Mouse (Mus musculus) megakaryocyte progenitor cell, adult 5-6 weeks (primary cell): Measurements from ENCODE around the gene Lats1. TPM values are rescaled to one million over a fixed set of nuclear protein-coding genes. Genes with fewer than 3 reads are reported as not detected.

Experiments used
- ATAC-seq: replicated peaks from 2 replicates; pipeline ENCODE4 v1.8.0; 2016; ENCODE audit warnings: mild to moderate bottlenecking, moderate TSS enrichment, inconsistent platforms; ENCODE audit not compliant: poor library complexity
- total RNA-seq, 2 experiments: library from RNA; stranded (forward) in 1 of 2; stranded (reverse) in 1 of 2; fragments of 157-497, 149-512 nt in 1 of 2; fragments of 200-1000 nt in 1 of 2; gene quantifications; 2 replicates each; pipeline versions ENCODE4 v1.2.3 to v1.2.4; 2015 to 2017

Gene Lats1
- total RNA-seq (2015) = 23.0 and 27.3 TPM in 2 replicates
- total RNA-seq (2017) = 13.7 and 14.0 TPM in 2 replicates

DNA sequence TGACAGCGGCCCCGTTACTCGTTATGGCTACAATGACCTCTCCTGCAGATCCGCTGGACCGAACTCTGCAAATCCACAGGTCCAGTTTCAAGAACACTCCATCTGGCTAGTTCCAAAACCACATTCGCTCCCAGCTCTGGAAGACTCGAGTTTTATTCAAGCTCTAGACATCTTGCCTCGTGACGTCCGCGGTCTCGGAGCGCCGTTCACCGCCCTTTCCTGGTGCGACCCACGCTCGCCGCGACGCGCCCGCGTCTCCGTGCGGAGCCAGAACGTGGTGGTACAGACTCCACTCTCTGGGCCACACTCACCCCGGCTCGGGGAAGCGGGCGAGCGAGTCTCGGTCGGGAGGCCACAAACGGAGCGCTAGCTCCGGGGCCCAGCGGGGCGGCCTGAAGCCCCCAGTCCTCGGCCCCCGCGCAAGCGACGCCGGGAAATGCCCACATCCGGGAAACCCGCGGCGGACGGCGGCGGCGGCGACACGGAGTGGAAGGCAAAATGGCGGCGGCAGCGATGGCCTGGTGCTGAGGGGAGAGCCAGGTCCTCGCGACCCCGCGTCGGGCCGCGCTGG lies at the start of gene Lats1, which contains the start of gene Pcmt1:
Gene Lats1 (plus strand): TSS at position 484 of the 571 bp plus-strand sequence.
Gene Pcmt1 (minus strand): TSS at position 406 of the 571 bp plus-strand sequence.
- peak; percentile 76 for ATAC-seq

DNA sequence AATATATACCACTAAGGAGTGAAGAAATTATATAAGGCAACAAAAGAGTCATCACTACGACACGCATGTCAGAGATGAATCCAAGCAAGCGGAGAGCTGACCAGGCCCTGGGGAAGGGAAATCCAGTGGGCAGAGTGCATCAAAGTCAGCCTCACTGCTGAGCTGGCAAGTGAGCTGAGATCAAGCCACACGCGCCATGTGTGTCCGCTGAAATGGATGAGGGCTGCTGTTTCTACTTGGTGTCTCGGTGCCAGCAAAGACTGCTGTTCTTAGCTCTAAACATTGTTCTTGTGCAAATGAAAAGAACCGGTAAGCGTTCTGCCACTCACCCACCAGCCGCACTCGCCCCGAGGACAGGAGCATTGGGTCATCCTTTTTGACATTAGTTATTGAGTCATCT lies 40.6 kb upstream of the Lats1 start:
- ATAC-seq = no peak

DNA sequence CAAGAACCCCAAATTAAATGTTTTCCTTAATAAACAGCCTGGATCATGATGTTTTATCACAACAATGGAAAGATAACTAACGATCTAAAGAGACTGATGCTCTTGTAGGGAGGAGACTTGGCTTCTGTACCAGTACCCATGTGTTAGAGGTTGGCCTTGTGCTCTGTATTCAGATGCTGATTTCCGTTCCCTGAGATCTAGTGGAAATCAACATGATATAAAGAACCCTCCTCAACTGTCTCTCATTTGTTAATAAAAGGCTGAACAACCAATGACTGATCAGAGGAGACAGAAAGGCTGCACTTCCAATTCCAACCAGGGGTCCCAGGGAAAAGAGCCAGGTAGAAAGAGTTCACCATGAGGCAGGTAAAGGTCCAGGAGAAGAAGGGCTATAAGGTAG lies 35.1 kb upstream of the Lats1 start:
- ATAC-seq = no peak

DNA sequence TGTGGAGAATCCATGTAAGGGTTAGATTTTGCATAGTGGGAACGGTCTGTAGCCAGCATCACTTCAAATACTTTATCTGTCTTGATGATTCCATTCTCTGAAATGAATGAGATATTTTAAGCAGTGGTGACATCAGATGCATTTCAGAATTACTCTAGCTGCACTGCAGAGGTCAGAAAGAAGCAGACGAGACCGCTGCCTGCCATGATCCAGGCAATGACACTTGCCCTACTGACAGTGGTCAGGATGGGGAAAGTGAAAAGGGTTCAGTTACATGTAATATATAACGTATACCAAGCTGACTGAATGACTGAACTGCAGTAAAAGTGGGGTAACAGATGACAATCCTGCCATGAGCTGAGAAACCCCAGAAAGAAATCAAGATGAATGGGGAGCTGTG lies 32.0 kb upstream of the Lats1 start:
- no peak for ATAC-seq

DNA sequence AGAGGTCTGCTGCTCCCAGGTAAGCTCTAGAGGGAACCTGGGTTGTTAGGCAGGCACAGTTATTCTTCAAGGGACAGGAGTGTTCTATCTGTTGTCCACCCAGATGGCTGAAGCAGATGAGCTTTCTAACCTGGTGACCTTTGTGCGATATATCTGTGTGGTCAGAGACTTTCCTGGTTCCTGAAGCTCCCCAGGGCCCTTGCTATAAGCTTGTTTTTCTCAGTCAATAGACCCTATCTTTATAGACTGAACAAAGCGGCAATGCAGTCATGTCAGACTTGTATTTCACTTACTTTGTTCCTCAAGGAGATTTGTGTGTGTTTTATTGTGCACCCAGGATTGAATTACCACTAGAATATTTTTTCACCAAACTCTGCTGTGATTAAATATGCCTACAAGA lies 30.0 kb upstream of the Lats1 start:
- no peak for ATAC-seq

DNA sequence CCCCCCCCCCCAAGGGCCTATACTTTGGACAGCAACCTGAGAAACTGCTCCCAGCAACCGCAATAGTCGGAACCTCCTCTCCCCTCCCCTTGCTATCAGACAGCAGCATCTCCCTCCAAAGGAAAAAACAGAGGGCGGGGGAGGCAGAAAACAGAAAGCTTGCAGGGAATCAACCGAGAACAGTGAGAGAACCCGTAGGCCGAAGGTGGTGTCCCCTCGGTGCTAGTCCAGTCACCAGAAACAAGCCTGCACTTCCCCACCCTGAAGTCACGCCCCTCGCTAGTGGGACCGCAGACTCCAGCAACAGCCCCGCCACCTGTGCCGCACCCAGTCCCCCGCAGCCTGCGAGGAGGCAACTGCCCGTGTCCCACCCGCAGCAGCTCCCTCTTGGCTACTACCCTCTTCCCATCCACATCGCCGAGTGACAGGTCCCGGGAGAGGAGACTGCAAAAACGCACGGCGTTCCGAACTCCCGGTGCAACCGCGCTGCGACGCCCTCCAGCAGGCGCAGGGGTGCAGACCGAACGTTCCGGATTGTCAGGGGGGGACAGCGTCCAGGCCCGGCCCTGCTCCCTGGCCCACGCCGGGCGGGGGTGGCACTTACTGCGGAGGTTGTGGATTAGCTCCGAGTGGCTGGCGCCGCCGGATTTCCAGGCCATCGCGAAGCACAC lies 18.4 kb upstream of the Lats1 start:
- ATAC-seq = peak; percentile 60

DNA sequence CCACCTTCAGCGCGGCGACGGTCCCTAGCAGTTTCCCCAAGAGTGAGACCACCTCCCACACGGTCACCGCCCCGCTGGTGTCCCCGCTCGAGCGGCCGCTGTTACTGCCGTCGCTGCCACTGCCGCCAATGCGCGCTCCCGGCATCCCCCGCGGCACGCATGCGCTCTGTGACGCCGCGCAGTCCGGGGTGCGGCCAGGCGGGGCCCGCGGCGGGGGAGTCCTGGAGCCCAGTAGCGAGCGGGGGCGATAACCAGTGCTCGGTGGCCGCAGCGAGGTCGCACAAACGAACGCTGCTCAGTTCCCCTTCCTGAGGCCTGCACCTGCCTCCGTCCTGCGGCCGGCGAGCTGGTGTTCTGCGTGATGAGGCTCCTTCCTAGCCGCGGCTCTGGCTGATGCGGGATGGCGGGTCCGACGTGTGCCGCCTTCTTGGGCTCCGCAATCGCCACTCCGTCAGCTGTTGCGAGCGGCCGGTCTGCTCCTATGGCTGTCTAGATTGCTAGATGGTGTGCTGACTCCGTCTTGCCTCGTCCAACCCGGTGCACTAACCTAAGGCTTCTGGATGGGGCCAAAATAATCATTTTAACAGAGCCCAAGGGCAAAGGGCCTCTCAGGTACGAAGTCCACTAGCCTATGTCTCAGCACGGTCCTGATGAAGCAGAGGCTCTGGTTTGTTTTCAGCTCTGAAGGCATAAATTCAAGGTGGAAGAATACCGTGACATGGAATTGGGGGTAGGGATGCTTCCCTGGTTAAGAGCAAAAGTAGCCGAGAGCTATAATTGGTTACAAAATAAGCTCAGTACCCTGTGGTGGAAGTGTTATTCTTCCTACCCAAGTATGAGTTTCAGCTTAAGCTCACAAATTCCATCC lies 17.6 kb upstream of the Lats1 start:
- ATAC-seq = peak; percentile 62

DNA sequence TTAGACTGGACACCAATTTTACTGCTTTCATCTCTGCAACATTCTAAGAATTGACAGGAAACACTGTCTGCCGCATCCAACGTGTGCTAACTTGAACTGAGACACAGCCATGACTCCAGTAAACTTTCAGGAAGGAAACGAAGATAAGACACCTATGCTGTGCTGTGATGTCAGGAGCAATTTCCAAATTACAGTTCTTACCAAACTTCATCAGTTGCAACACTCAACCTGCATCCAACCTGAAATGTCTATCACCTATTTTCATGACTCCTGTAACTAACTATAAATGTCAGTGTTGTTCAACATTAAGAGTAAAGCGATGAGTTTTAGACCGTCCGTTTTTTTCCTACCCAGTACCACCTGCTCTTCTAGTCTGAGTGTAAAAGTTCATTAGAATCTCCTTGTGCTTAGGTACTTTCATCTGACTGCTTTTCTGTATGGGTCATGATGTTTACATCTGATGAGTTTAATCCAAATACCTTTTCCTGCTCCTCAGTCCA lies 16.9 kb upstream of the Lats1 start:
- no peak for ATAC-seq

DNA sequence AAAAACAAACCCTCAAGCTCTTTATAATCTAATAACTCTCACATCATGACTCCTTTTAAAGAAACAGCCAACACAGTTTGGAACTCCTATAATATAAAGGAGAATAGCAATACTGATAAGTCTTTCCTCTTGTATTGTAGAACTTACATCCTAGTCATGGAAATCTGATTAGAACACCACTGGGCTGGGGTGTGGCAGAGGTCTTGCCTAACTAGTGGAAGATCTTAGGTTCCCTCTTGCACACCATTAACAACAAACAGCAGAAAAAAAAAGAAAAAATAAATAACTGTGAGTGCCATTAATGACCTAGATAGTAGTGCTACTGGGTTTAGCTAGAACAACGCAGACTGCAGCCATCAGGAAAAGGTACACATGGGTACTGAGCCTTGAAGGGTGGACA lies 16.1 kb upstream of the Lats1 start:
- no peak for ATAC-seq

DNA sequence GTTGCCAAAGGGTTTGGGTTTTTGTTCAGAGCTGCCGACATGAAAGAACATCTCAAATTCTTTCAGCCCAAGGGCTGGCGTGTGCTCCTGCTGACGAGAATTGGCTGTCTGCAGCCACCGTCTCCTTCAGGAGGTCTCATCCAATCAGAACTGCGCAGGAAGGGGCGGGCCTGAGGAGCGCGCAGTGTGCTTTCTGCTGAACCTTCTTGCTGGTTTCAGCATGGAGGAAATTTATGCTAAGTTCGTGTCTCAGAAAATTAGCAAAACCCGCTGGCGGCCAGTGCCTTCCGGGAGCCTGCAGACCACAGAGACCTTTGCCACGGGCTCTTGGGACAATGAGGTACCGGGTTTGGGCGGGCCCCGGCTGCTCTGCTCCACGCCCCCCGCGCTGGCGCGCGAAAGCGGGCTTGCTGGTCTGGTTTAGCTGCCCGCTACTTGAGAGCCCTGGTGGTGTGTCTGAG lies 13.6 kb upstream of the Lats1 start, which contains the start of gene Nup43:
Gene Nup43 (plus strand): TSS at position 162 of the 461 bp plus-strand sequence.
- peak; percentile 71 for ATAC-seq

DNA sequence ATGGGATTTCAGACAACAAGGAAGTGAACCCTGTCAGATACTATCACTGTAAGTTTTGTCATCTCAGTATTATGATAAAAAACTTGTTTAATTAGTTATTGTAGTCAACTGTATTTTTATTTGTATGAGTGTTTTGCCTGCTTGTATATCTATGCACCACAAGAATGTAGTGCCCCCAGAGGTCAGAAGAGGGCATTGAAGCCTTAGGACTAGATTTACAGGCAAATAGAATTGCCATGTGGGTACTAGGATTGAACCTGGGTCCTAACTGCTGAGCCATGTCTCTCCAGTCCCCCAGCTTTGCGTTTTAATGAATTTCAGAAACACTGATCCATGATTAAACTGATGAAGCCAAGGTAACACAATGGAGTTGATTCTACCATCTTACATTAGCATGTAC lies 7.3 kb upstream of the Lats1 start:
- peak; percentile 98 for ATAC-seq

DNA sequence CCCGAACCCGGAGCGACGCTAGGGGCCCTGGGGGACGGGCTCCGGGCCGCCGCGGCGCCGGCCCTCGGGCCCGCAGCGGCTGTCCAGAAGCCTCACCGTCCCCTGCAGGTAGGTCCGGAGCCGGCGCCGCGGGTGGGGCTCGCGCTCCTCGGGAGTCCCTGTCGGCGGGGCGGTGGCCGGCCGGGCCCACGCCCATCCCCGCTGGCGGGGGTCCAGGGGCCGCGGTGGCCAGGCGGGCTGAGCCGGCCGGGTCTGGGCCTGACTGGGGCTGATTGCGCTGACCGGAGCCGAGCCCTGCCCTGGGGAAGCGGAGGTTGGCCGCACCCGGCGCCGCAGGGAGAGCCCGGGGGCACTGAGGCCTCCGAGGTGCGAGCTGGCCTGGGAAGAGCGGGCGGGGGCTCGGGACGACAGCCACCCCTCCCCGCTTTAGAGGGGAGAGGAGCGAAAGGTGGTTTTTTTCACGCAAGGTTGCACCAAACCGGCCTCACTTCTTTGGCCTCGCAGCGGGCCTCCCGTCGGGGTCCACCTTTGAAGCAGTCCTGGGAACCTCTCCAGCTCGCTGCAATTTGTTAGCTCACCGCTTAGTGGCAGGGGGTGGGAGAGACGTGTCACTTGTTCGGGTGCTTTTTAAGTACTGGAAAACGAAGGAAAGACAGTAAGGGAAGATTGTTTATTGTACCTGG lies 470 bp downstream of the Lats1 start:
- peak; percentile 71 for ATAC-seq

DNA sequence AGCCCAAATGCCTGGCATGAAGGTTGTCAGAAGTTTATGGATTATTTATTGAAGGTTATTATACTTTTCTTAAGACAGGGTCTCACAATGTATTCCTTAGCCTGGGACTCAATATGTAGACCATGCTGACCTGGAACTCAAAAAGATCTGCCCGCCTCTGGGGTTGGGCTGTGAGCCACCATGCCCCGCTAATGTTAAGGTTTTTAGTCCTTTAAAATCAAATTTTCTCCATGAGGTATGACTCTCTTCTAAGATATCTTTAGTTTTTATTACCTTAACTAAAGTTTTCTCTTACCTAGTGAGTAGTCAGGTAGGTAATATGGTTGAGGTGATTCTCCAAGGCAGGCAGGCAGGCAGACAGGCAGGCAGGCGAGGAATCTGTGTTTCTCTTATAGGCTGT lies 1.2 kb downstream of the Lats1 start:
- ATAC-seq = no peak

DNA sequence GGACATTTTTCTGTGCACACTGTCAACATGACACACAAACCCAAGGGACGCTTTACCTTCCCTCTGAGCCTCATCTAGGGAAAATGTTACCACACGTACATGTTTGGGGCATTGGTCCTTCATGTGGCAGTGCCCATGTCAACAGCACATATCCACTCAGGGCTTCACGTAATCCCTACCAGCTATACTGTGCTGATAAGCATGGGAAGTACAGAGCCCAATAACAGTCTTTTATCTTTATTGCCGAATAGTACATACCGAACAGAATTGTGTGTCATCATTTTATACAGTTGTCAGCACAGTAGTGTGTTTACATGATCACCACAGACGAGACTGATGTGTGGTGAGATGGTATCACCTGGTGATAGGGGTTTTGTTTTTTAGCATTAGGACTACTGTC lies 5.9 kb downstream of the Lats1 start:
- peak; percentile 51 for ATAC-seq

DNA sequence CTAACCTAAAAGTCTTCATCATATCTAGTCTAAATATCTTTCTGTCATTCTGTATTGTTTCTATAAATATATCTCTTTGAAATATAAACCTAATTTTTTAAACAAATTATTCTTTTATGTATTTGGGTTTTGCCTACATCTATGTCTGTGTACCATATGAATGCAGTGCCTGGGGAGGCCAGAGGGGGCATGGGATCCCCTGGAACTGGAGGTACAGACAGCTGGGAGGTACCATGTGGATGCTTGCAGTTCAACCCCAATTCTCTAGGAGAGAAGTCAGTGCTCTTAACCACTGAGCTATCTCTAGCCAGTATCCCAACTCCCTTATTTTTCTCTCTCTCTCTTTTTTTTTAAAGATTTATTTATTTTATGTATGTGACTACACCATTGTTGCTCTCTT lies 14.3 kb downstream of the Lats1 start:
- ATAC-seq = peak; percentile 98

DNA sequence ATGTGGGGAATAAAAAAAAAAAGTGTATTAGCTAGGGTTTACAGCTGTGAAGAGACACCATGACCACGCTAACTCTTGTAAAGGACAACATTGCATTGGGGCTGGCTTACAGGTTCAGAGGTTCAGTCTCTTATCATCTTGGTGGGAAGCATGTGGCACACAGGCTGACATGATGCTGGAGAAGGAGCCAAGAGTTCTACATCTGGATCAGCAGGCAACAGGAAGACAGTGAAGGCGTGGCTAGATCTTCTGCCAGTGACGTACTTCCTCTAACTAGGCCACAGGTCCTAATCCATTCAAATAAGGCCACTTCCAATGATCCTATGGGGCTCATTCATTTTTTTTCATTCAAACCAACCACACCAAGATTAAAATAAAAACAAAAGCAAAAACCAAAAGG lies 19.1 kb downstream of the Lats1 start:
- peak; percentile 33; the same call in 1 of the 2 replicates for ATAC-seq

DNA sequence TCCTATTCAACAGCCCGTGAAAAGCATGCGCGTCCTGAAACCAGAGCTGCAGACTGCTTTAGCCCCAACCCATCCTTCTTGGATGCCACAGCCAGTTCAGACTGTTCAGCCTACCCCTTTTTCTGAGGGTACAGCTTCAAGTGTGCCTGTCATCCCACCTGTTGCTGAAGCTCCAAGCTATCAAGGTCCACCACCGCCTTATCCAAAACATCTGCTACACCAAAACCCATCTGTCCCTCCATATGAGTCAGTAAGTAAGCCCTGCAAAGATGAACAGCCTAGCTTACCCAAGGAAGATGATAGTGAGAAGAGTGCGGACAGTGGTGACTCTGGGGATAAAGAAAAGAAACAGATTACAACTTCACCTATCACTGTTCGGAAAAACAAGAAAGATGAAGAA lies 21.6 kb downstream of the Lats1 start:
- ATAC-seq = no peak

DNA sequence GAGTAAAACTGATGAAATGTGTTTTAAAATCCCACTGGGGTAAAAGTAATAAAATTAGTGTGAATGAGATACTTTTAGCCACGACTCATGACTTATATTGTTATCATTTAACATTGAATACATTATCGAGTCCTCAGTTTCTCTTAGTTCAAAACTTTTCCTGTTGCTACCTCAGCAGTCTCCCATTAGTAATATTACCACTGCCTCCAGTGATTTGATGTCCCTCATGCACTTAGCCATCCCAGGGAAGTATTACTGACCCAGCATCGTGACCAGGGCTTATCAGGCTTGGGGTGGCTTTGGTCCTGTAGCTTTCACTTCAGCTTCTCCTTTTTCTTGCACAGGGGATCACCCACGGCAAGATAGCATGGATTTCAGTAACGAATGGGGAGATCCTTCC lies 29.1 kb downstream of the Lats1 start:
- ATAC-seq = no peak

DNA sequence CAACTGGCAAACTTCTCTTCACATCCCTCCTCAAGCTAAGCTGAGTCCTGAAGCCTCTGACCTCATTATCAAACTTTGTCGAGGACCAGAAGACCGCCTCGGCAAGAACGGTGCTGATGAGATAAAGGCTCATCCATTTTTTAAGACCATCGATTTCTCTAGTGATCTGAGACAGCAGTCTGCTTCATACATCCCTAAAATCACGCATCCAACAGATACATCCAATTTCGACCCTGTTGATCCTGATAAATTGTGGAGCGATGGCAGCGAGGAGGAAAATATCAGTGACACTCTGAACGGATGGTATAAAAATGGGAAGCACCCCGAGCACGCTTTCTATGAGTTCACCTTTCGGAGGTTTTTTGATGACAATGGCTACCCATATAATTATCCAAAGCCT lies 31.5 kb downstream of the Lats1 start:
- ATAC-seq = no peak

DNA sequence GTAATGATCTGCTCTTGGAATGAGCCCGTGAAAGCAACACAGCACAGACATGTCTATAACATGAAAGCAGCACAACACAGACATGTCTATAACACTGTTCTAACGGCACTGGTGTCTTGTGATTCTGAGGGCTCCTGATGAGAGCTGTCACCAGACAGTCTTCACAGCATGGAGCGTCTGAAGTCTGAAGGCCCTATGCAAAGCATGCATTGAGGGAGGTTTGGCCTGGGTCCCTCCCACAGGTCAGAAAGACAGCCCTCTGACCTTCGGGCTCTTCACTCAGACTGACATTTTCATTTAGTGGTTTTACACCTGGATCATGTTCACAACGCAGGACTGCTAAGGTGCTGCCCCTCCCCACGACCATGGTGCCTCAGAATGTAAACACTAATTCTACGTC lies 34.0 kb downstream of the Lats1 start:
- no peak for ATAC-seq
